Mouse (Mus musculus): ENCODE data around the gene Zfp128.

DNA sequence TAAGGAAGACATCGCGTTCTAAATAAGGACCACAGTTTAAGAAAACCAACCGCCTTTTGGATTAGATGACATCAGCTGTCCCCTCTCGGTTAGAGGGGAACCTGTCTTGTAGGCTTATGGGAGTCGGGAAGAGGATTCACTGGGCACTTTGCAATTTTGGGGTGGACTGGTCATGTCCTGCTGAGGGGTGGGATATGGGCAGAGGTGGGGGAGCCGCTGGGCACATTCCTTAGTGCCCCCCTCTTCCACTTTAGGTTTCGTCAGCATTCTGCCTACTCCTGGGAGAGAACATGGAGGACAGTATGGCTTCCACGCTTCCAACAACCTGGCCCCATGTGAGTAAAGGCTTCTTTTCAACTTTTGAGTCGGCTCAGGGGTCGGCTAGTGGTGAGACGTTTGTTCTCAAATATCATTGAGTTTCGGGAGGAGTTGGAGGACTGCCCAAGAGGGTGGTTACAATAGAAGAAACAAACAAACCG lies 45.7 kb upstream of the Zfp128 start:
- TF ChIP-seq POLR2A (IDR thresholded peaks at IDR 0.05; ENCODE audit: low read depth, low read length): no peak
- no peak for TF ChIP-seq CTCF (IDR thresholded peaks at IDR 0.05; ENCODE audit: extremely low read depth, insufficient read depth, insufficient read length, insufficient replicate concordance)

Data from spleen, adult 2 months (tissue).